Mouse (Mus musculus): ENCODE measurements at regions not wholly inside any gene's neighbourhood (a gene's known extent, or its start where the extent isn't known, plus 50 kb on each side); places are given as distances from the start of the nearest gene placed in this dataset.

DNA sequence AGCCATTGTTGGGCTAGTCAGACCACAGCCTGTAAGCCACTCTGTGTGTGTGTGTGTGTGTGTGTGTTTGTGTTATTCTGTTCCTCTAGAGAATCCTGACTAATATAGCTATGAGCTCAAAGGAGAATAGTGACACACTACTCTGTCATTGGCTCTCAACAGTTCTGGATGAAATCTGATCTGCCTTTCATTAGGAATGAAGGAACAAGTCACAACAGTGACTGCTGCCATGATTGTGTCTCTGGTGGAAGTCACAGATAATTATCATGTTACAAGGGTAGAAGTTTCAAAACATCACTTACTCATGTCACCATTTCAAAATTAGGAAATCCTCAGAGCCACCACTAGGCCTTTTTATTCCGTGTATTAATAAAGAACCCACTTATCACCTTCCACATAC, 98.6 kb upstream of the Xylt1 start:
- TF ChIP-seq CTCF (IDR thresholded peaks at IDR 0.05) (no peak), EP300 (IDR thresholded peaks at IDR 0.05; ENCODE audit: insufficient read depth, low read depth, low read length) (no peak), POLR2A (IDR thresholded peaks at IDR 0.05; ENCODE audit: insufficient read depth, low read depth, low read length) (no peak)

All from heart, adult 2 months (tissue).